Mouse (Mus musculus): ENCODE results near the gene Slc28a2. TPM values are rescaled to one million over a fixed set of nuclear protein-coding genes. Genes with fewer than 3 reads are reported as not detected.
"Not testable (repeated sequence)": the region's sequence is repeated elsewhere in the genome, so short reads cannot be mapped to it uniquely, and the experiment has no call there.

Gene Slc28a2
- polyA plus RNA-seq, 1 experiment from 2014 or later, result not detected

GRCm38 (mm10) chr2:122476585-122476984 lies 50.3 kb downstream of the Slc28a2 start:
- Histone ChIP-seq H3K36me3 (no peaks in the 10 kb centered on the region), H3K27ac (no peak overlapping the region), H3K27me3 (no peaks in the 10 kb centered on the region), H3K4me2 (no peak overlapping the region), H3K9me3 (no peaks in the 10 kb centered on the region), H3K9ac (no peak overlapping the region), H3K4me3 (no peak overlapping the region), H3K4me1 (no peaks in the 10 kb centered on the region)
- ATAC-seq (ENCODE audit: insufficient number of reproducible peaks, insufficient read depth, low FRiP score, low TSS enrichment, low read depth), result no peak

- not testable (repeated sequence) for H3K4me1 ChIP-seq; H3K4me2 ChIP-seq; ATAC-seq (ENCODE audit: insufficient number of reproducible peaks, insufficient read depth, low FRiP score, low TSS enrichment, low read depth); H3K27ac ChIP-seq; H3K9ac ChIP-seq; H3K9me3 ChIP-seq; H3K27me3 ChIP-seq; H3K4me3 ChIP-seq; H3K36me3 ChIP-seq
- 73% methylated on average over 1 of the region's 1 CpGs for WGBS
Observed at GRCm38 (mm10) chr2:122483787-122484186, 57.5 kb downstream of the Slc28a2 start.

GRCm38 (mm10) chr2:122484641-122485040 lies 58.4 kb downstream of the Slc28a2 start, which contains the start of gene Gm14085:
Gm14085 (plus strand) TSS chr2:122484941.
- Histone ChIP-seq H3K9ac (no peak within 1 kb of the TSS), H3K4me1 (no peaks in the 10 kb centered on the region), H3K36me3 (no peaks in the 10 kb centered on the region), H3K27ac (no peak within 1 kb of the TSS), H3K4me2 (no peak within 1 kb of the TSS), H3K4me3 (no peak within 1 kb of the TSS), H3K9me3 (no peaks in the 10 kb centered on the region), H3K27me3 (no peaks in the 10 kb centered on the region)
- no peak for ATAC-seq (ENCODE audit: insufficient number of reproducible peaks, insufficient read depth, low FRiP score, low TSS enrichment, low read depth)
- 98% methylated on average over 1 of the region's 1 CpGs for WGBS

GRCm38 (mm10) chr2:122485654-122486053 lies 59.4 kb downstream of the Slc28a2 start:
- H3K4me3 ChIP-seq; ATAC-seq (ENCODE audit: insufficient number of reproducible peaks, insufficient read depth, low FRiP score, low TSS enrichment, low read depth); H3K9ac ChIP-seq; H3K9me3 ChIP-seq; H3K4me1 ChIP-seq; H3K36me3 ChIP-seq; H3K27me3 ChIP-seq; H3K4me2 ChIP-seq; H3K27ac ChIP-seq: not testable (repeated sequence)
- 66% methylated on average over 3 of the region's 3 CpGs for WGBS

GRCm38 (mm10) chr2:122486122-122486521 lies 59.8 kb downstream of the Slc28a2 start:
- not testable (repeated sequence) for H3K4me3 ChIP-seq; H3K9ac ChIP-seq; H3K27me3 ChIP-seq; H3K27ac ChIP-seq; ATAC-seq (ENCODE audit: insufficient number of reproducible peaks, insufficient read depth, low FRiP score, low TSS enrichment, low read depth); H3K9me3 ChIP-seq; H3K36me3 ChIP-seq; H3K4me2 ChIP-seq; H3K4me1 ChIP-seq

- H3K9me3 ChIP-seq, result no peaks in the 10 kb centered on the region
- 92% methylated on average over 2 of the region's 2 CpGs for WGBS
- no peak overlapping the region for H3K4me3 ChIP-seq
- no peak overlapping the region for H3K27ac ChIP-seq
- H3K4me2 ChIP-seq, result no peak overlapping the region
- H3K27me3 ChIP-seq, result no peaks in the 10 kb centered on the region
- no peak overlapping the region for H3K9ac ChIP-seq
- ATAC-seq (ENCODE audit: insufficient number of reproducible peaks, insufficient read depth, low FRiP score, low TSS enrichment, low read depth), result no peak
- H3K36me3 ChIP-seq, result no peaks in the 10 kb centered on the region
- H3K4me1 ChIP-seq, result no peaks in the 10 kb centered on the region
Observed at GRCm38 (mm10) chr2:122486674-122487073, 60.4 kb downstream of the Slc28a2 start.

Other genes starting within 250 kb of the Slc28a2 start
- not detected in 2 replicates for gene Patl2, start 240.3 kb upstream of the Slc28a2 start, polyA plus RNA-seq (2015; fragmentation: Nextera tagmentation; extraction: Ambion mirVana)
- gene Terb2, start 240.2 kb upstream of the Slc28a2 start, polyA plus RNA-seq (2015; fragmentation: Nextera tagmentation; extraction: Ambion mirVana), result not detected in 2 replicates
- gene Sord, start 191.7 kb upstream of the Slc28a2 start, polyA plus RNA-seq (2015; fragmentation: Nextera tagmentation; extraction: Ambion mirVana), result 23.0 and 25.0 TPM in 2 replicates
- 0.14 TPM in 1 of 2 replicates, not detected in the other for gene Duox2, start 128.0 kb upstream of the Slc28a2 start, polyA plus RNA-seq (2015; fragmentation: Nextera tagmentation; extraction: Ambion mirVana)
- not detected in 2 replicates for gene Duoxa2, start 127.6 kb upstream of the Slc28a2 start, polyA plus RNA-seq (2015; fragmentation: Nextera tagmentation; extraction: Ambion mirVana)
- gene Duoxa1, start 112.7 kb upstream of the Slc28a2 start, polyA plus RNA-seq (2015; fragmentation: Nextera tagmentation; extraction: Ambion mirVana), result 1.6 and 1.9 TPM in 2 replicates
- gene Duox1, start 110.8 kb upstream of the Slc28a2 start, polyA plus RNA-seq (2015; fragmentation: Nextera tagmentation; extraction: Ambion mirVana), result 0.31 and 0.32 TPM in 2 replicates
- 4.3 and 6.6 TPM in 2 replicates for gene Shf, start 57.3 kb upstream of the Slc28a2 start, polyA plus RNA-seq (2015; fragmentation: Nextera tagmentation; extraction: Ambion mirVana)
- gene Gm14085, start 58.5 kb downstream of the Slc28a2 start, polyA plus RNA-seq (2015; fragmentation: Nextera tagmentation; extraction: Ambion mirVana), result not detected in 2 replicates
- gene Gatm, start 184.8 kb downstream of the Slc28a2 start, polyA plus RNA-seq (2015; fragmentation: Nextera tagmentation; extraction: Ambion mirVana), result 10.5 and 10.6 TPM in 2 replicates
- 0.73 TPM in 1 of 2 replicates, not detected in the other for gene AA467197, start 210.5 kb downstream of the Slc28a2 start, polyA plus RNA-seq (2015; fragmentation: Nextera tagmentation; extraction: Ambion mirVana)